Mouse (Mus musculus): ENCODE measurements around the gene Spata5.

DNA sequence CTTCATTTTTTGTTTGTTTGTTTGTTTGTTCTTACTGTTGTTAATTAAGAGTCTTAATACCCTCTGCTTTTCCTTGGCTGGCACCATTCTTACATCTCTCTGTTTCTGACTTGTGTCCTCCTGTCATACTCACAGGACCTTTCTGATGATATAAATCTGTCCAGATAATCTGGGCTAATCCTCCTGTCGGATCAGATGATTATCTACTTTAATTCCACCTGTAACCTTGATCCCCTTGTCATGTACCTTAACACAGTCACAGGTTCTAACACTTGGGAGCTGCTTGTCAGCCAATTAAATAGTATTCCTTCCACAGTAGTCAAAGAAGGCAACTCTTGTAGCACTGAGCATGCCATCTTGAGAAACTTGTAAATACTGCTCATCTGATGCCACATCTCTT, 131.8 kb downstream of the Spata5 start:
- no peak for TF ChIP-seq CTCF (IDR thresholded peaks at IDR 0.05)
- no peak for TF ChIP-seq EP300 (IDR thresholded peaks at IDR 0.05)

All from lung, postnatal 0 days (tissue).